Mouse (Mus musculus) small intestine, adult 2 months (tissue): ENCODE results near the gene Trmt112.

ENCODE experiments used
- CTCF ChIP-seq: fragments of 200-500 bp; IDR thresholded peaks from 2 replicates; pipeline ENCODE4 v1.5.1; 2012; ENCODE audit warnings: low read depth, mild to moderate bottlenecking, control low read depth, inconsistent platforms, low read length, moderate library complexity, mixed read lengths; ENCODE audit not compliant: insufficient replicate concordance, insufficient read length; ENCODE audit errors: extremely low read depth
- POLR2A ChIP-seq: fragments of 200-500 bp; IDR thresholded peaks from 2 replicates; pipeline ENCODE4 v1.6.1; 2012; ENCODE audit warnings: low read depth, mild to moderate bottlenecking, control low read depth, inconsistent platforms, low read length, moderate library complexity

GRCm38 (mm10) chr19:6933102-6933435 lies 23.6 kb downstream of the Trmt112 start:
- TF ChIP-seq POLR2A = no peak
- no peak for TF ChIP-seq CTCF
